Mouse (Mus musculus): ENCODE data around the gene Coro2a. TPM values are rescaled to one million over a fixed set of nuclear protein-coding genes. Genes with fewer than 3 reads are reported as not detected.

Gene Coro2a
- polyA plus RNA-seq, 1 experiment from 2014 or later, result 5.0 TPM

DNA sequence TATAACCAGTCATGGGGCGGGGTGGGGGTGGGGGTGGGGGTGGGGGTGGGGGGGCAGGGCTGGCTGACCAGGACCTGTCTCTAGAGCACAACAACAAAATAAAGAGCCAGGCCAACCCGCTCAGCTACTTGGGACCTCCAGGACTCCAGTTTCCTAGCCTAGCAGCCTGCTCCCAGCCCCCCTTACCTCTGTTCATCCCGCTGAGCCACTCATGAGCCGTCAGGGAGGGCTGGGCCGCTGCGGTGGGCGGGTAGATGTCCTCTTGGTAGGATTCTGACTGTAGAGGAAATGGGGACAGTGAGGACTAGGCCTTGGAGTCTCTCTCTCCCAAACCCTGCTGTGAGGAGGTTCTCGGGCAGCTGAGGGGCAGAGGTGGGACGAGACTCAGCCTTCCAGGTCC lies 60.3 kb downstream of the Coro2a start:
- H3K4me1 ChIP-seq (ENCODE audit: control insufficient read depth, insufficient read depth, low read length), result no peaks in the 10 kb centered on the region
- 51% methylated on average over 9 of the region's 9 CpGs for WGBS
- no peak overlapping the region for H3K9ac ChIP-seq (ENCODE audit: low read depth, low read length)
- H3K27ac ChIP-seq (replicated peaks; ENCODE audit: low read depth, low read length), result no peak overlapping the region
- no peaks in the 10 kb centered on the region for H3K9me3 ChIP-seq (ENCODE audit: control insufficient read depth, low read length)
- no peak overlapping the region for H3K4me3 ChIP-seq (ENCODE audit: low read depth, low read length)
- H3K4me2 ChIP-seq (ENCODE audit: low read depth, low read length), result no peak overlapping the region
- H3K36me3 ChIP-seq (ENCODE audit: control insufficient read depth, insufficient read depth, low read length), result no peaks in the 10 kb centered on the region
- DNase-seq (ENCODE audit: low spot score) (no peak), ATAC-seq (ENCODE audit: low read depth) (no peak)
- peaks cover 12% of the 10 kb centered on the region for H3K27me3 ChIP-seq (replicated peaks; ENCODE audit: control insufficient read depth, insufficient read depth, low read length)

- H3K4me2 ChIP-seq (ENCODE audit: low read depth, low read length), result no peak overlapping the region
- peaks cover 37% of the 10 kb centered on the region for H3K27me3 ChIP-seq (replicated peaks; ENCODE audit: control insufficient read depth, insufficient read depth, low read length)
- DNase-seq (ENCODE audit: low spot score), result no peak
- no peak overlapping the region for H3K9ac ChIP-seq (ENCODE audit: low read depth, low read length)
- no peaks in the 10 kb centered on the region for H3K36me3 ChIP-seq (ENCODE audit: control insufficient read depth, insufficient read depth, low read length)
- H3K27ac ChIP-seq (replicated peaks; ENCODE audit: low read depth, low read length), result no peak overlapping the region
- H3K4me3 ChIP-seq (ENCODE audit: low read depth, low read length), result no peak overlapping the region
- H3K9me3 ChIP-seq (ENCODE audit: control insufficient read depth, low read length), result no peaks in the 10 kb centered on the region
- H3K4me1 ChIP-seq (ENCODE audit: control insufficient read depth, insufficient read depth, low read length), result peaks cover 8% of the 10 kb centered on the region; the same call in 1 of the 2 replicates
- ATAC-seq (ENCODE audit: low read depth), result no peak
- WGBS, result 42% methylated on average over 9 of the region's 9 CpGs
Observed at GRCm38 (mm10) chr4:46539167-46539566, 62.8 kb downstream of the Coro2a start.

DNA sequence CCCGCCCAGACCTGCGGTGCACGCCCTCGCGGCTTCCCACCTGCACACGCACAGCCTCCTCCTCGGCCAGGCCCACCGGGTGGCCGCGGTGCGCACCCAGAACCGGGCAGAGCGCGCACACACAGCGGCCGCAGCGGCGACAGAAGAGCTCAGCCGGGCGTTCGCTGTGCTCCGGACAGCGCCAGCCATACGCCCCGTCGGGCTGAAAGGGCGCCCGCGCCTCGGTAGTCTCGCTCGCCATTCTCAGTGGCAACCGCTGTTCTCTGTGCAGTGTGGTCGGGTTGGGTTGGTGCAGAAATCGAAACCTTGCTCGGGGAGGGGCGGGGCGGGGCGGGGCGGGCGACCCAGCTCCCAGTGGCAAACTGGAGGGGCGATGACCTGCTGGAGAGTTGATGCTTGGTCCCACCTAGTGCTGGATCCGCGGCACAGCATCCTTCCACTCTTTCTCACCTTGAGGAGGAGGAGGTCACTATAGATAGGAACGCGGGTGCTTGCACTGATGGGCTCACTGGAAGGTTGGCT lies 66.1 kb downstream of the Coro2a start, which contains the start of gene Trim14:
Gene Trim14 (minus strand): TSS at position 302 of the 522 bp plus-strand sequence.
- ATAC-seq (ENCODE audit: low read depth) (peak; percentile 61), DNase-seq (ENCODE audit: low spot score) (peak; percentile 33)
- Histone ChIP-seq H3K4me3 (ENCODE audit: low read depth, low read length) (peak within 1 kb of the TSS; percentile 52), H3K4me2 (ENCODE audit: low read depth, low read length) (peak within 1 kb of the TSS; percentile 83), H3K27me3 (replicated peaks; ENCODE audit: control insufficient read depth, insufficient read depth, low read length) (peaks cover 50% of the 10 kb centered on the region), H3K4me1 (ENCODE audit: control insufficient read depth, insufficient read depth, low read length) (peaks cover 9% of the 10 kb centered on the region; the same call in 1 of the 2 replicates), H3K9ac (ENCODE audit: low read depth, low read length) (peak within 1 kb of the TSS; percentile 57), H3K27ac (replicated peaks; ENCODE audit: low read depth, low read length) (no peak within 1 kb of the TSS), H3K36me3 (ENCODE audit: control insufficient read depth, insufficient read depth, low read length) (no peaks in the 10 kb centered on the region), H3K9me3 (ENCODE audit: control insufficient read depth, low read length) (no peaks in the 10 kb centered on the region)
- WGBS, result 1% methylated on average over 39 of the region's 46 CpGs

DNA sequence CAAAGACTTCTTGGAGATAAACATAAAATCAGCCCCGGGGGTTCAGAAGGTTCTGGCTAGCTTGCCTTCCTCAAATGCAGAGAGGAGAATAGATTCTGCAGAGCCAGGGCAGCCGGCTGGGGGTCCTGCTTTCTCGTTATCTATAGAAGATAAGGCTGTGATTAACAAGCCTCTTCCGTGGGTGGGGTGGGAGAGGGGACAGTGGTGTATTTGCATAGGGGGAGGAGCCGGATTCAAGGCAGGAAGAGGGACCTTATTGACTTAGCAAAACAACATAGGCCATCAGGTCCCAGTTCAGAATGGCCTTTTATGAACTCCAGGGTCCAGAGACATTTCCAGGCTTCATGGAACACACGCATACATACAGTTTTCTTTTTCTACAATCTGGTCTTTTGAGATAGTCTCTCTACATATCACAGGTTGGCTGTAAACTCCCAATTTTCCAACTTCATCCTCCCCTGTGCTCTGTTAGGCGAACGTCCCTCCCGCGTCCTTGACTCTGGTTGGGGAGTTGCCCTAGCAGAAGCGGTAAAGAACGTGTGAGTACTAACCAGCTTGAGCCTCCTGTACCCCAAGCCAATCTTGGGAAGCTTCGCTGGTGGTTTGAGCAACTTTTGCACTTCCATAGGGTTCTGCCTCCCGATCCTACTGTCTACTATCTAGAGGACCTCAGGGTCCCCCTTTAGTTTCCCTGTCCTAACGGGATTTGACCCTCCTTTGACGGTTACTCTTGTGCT lies 66.7 kb downstream of the Coro2a start:
- Histone ChIP-seq H3K4me2 (ENCODE audit: low read depth, low read length) (peak overlapping the region; percentile 83), H3K4me3 (ENCODE audit: low read depth, low read length) (peak overlapping the region; percentile 52), H3K27me3 (replicated peaks; ENCODE audit: control insufficient read depth, insufficient read depth, low read length) (peaks cover 50% of the 10 kb centered on the region), H3K9me3 (ENCODE audit: control insufficient read depth, low read length) (no peaks in the 10 kb centered on the region), H3K36me3 (ENCODE audit: control insufficient read depth, insufficient read depth, low read length) (no peaks in the 10 kb centered on the region), H3K27ac (replicated peaks; ENCODE audit: low read depth, low read length) (no peak overlapping the region), H3K9ac (ENCODE audit: low read depth, low read length) (peak overlapping the region; percentile 57), H3K4me1 (ENCODE audit: control insufficient read depth, insufficient read depth, low read length) (peaks cover 9% of the 10 kb centered on the region; the same call in 1 of the 2 replicates)
- WGBS, result 8% methylated on average over 16 of the region's 16 CpGs
- DNase-seq (ENCODE audit: low spot score) (no peak), ATAC-seq (ENCODE audit: low read depth) (no peak)

- peaks cover 50% of the 10 kb centered on the region for H3K27me3 ChIP-seq (replicated peaks; ENCODE audit: control insufficient read depth, insufficient read depth, low read length)
Observed at GRCm38 (mm10) chr4:46533934-46534720, 67.9 kb downstream of the Coro2a start.

GRCm38 (mm10) chr4:46532926-46533325 lies 69.1 kb downstream of the Coro2a start:
- Histone ChIP-seq H3K4me3 (ENCODE audit: low read depth, low read length) (no peak overlapping the region), H3K27ac (replicated peaks; ENCODE audit: low read depth, low read length) (no peak overlapping the region), H3K4me1 (ENCODE audit: control insufficient read depth, insufficient read depth, low read length) (peaks cover 9% of the 10 kb centered on the region; the same call in 1 of the 2 replicates), H3K27me3 (replicated peaks; ENCODE audit: control insufficient read depth, insufficient read depth, low read length) (peaks cover 47% of the 10 kb centered on the region), H3K9me3 (ENCODE audit: control insufficient read depth, low read length) (no peaks in the 10 kb centered on the region), H3K4me2 (ENCODE audit: low read depth, low read length) (no peak overlapping the region), H3K9ac (ENCODE audit: low read depth, low read length) (no peak overlapping the region), H3K36me3 (ENCODE audit: control insufficient read depth, insufficient read depth, low read length) (no peaks in the 10 kb centered on the region)
- 73% methylated on average over 7 of the region's 7 CpGs for WGBS
- no peak for ATAC-seq (ENCODE audit: low read depth)
- no peak for DNase-seq (ENCODE audit: low spot score)

More at GRCm38 (mm10) chr4:46533934-46534720, 67.9 kb downstream of the Coro2a start:
- Histone ChIP-seq H3K4me1 (ENCODE audit: control insufficient read depth, insufficient read depth, low read length) (peaks cover 9% of the 10 kb centered on the region; the same call in 1 of the 2 replicates), H3K9me3 (ENCODE audit: control insufficient read depth, low read length) (no peaks in the 10 kb centered on the region), H3K9ac (ENCODE audit: low read depth, low read length) (no peak overlapping the region), H3K27ac (replicated peaks; ENCODE audit: low read depth, low read length) (no peak overlapping the region), H3K4me2 (ENCODE audit: low read depth, low read length) (peak overlapping the region; percentile 50), H3K4me3 (ENCODE audit: low read depth, low read length) (peak overlapping the region; percentile 24), H3K36me3 (ENCODE audit: control insufficient read depth, insufficient read depth, low read length) (no peaks in the 10 kb centered on the region)
- WGBS, result 10% methylated on average over 26 of the region's 29 CpGs
- DNase-seq (ENCODE audit: low spot score), result no peak
- ATAC-seq (ENCODE audit: low read depth), result no peak

DNA sequence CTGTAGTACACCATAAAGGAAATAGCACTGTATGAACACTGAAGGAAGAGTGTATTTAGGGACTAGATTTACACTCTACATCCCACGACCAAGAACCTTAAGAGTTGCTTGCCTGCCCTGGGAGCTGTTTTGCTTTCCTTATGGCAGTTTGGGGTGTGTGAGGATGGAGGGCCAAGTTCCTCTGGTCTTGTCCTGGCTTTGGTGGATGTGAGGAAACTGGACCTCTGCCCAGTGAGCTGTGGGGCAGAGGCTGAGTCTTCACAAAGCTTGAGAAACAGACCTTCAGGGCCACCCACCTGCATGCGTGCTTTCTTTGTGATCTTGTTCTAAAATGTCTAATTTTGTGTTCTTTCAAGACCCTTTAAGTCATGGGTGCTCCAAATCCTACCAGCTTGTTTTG lies 69.5 kb downstream of the Coro2a start:
- H3K4me1 ChIP-seq (ENCODE audit: control insufficient read depth, insufficient read depth, low read length), result peaks cover 9% of the 10 kb centered on the region; the same call in 1 of the 2 replicates
- no peaks in the 10 kb centered on the region for H3K36me3 ChIP-seq (ENCODE audit: control insufficient read depth, insufficient read depth, low read length)
- H3K4me3 ChIP-seq (ENCODE audit: low read depth, low read length), result no peak overlapping the region
- no peak overlapping the region for H3K4me2 ChIP-seq (ENCODE audit: low read depth, low read length)
- no peaks in the 10 kb centered on the region for H3K9me3 ChIP-seq (ENCODE audit: control insufficient read depth, low read length)
- DNase-seq (ENCODE audit: low spot score), result no peak
- WGBS, result 85% methylated on average over 2 of the region's 2 CpGs
- peaks cover 43% of the 10 kb centered on the region for H3K27me3 ChIP-seq (replicated peaks; ENCODE audit: control insufficient read depth, insufficient read depth, low read length)
- no peak for ATAC-seq (ENCODE audit: low read depth)
- no peak overlapping the region for H3K9ac ChIP-seq (ENCODE audit: low read depth, low read length)
- H3K27ac ChIP-seq (replicated peaks; ENCODE audit: low read depth, low read length), result no peak overlapping the region

GRCm38 (mm10) chr4:46529722-46530121 lies 72.3 kb downstream of the Coro2a start:
- H3K9me3 ChIP-seq (ENCODE audit: control insufficient read depth, low read length), result no peaks in the 10 kb centered on the region
- peaks cover 18% of the 10 kb centered on the region for H3K27me3 ChIP-seq (replicated peaks; ENCODE audit: control insufficient read depth, insufficient read depth, low read length)
- H3K4me1 ChIP-seq (ENCODE audit: control insufficient read depth, insufficient read depth, low read length), result peaks cover 6% of the 10 kb centered on the region; the same call in 1 of the 2 replicates
- ATAC-seq (ENCODE audit: low read depth) (no peak), DNase-seq (ENCODE audit: low spot score) (no peak)
- no peak overlapping the region for H3K27ac ChIP-seq (replicated peaks; ENCODE audit: low read depth, low read length)
- H3K9ac ChIP-seq (ENCODE audit: low read depth, low read length), result no peak overlapping the region
- H3K4me3 ChIP-seq (ENCODE audit: low read depth, low read length), result no peak overlapping the region
- no peak overlapping the region for H3K4me2 ChIP-seq (ENCODE audit: low read depth, low read length)
- WGBS, result 37% methylated on average over 7 of the region's 7 CpGs
- no peaks in the 10 kb centered on the region for H3K36me3 ChIP-seq (ENCODE audit: control insufficient read depth, insufficient read depth, low read length)

All from embryonic facial prominence, embryonic 14.5 days (tissue).